8 mouse cellular contexts compared by ENCODE assay signal in the genomic region with DNA sequence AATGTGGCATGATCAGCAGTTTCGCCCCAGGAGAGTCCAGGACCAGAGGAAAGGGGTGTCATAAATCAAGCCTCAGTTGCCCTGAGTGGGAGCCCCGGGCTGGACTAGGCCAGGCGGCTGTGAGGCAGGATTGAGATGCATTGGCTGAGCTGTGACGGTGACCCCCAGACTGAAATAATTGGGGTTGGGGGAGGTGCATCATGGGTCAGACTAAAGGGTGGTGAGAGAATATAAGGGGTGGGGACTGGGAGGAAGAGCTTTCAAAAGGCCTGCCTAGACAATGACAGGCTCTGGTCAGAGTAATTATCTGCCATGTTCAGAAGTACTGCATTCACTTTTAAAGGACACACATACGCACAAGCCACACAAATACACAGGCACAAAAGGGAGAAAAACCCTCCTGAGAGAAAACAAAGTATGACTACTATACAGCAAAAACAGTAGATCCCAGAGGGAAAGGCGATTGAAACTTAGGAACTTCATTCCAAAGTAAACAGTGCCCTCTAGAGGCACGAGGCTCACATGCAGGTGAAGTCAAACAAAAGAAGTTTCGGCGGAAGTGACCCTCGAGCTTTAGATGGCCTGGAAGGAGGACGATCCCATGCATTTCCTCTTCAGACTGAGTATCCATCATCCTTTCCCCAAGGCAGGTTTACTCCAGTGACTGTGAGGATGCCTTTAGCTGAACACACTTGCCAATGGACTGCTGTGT.
DNase-seq lines count a peak whose midpoint lies in the region; ATAC-seq and TF ChIP-seq lines count a peak whose summit lies in the region.

No protein-coding gene starts in this region.

- H3K4me2 ChIP-seq in intestine, embryonic 14.5 days (ENCODE audit: low read length), result no peak overlapping the region
- no peak overlapping the region; the same call in none of the 2 replicates for H3K4me2 ChIP-seq in limb, embryonic 11.5 days (ENCODE audit: low read depth, severe bottlenecking)
- H3K4me2 ChIP-seq in midbrain, embryonic 14.5 days (ENCODE audit: low read length), result peak overlapping the region; percentile 26; the same call in 1 of the 2 replicates

- no peak for TF ChIP-seq CTCF in thymus, adult 2 months (IDR thresholded peaks at IDR 0.05; ENCODE audit: borderline replicate concordance, control insufficient read depth, extremely low read depth, insufficient read depth, low read length, poor library complexity)

- 35% methylated on average over 11 of the region's 11 CpGs for WGBS in thymus, adult 2 months
- WGBS in intestine, embryonic 14.5 days, result 15% methylated on average over 11 of the region's 11 CpGs
- 6% methylated on average over 11 of the region's 11 CpGs for WGBS in limb, embryonic 11.5 days
- WGBS in midbrain, embryonic 14.5 days, result 20% methylated on average over 11 of the region's 11 CpGs

- no peak for TF ChIP-seq POLR2A in thymus, adult 2 months (IDR thresholded peaks at IDR 0.05; ENCODE audit: control insufficient read depth, extremely low read depth, insufficient read depth, low read length, poor library complexity)

- H3K9ac ChIP-seq in intestine, embryonic 14.5 days (ENCODE audit: low read length), result no peak overlapping the region
- H3K9ac ChIP-seq in limb, embryonic 11.5 days (ENCODE audit: low read length), result peak overlapping the region; percentile 30; the same call in 1 of the 2 replicates
- no peak overlapping the region for H3K9ac ChIP-seq in midbrain, embryonic 14.5 days (replicated peaks; ENCODE audit: low read length)

- H3K27me3 ChIP-seq in thymus, adult 2 months (ENCODE audit: control insufficient read depth, insufficient read depth, low read length), result no peaks in the 10 kb centered on the region
- no peaks in the 10 kb centered on the region for H3K27me3 ChIP-seq in intestine, embryonic 14.5 days (replicated peaks; ENCODE audit: control insufficient read depth, insufficient read depth, low read length)
- H3K27me3 ChIP-seq in limb, embryonic 11.5 days (ENCODE audit: control insufficient read depth, insufficient read depth, low read length), result no peaks in the 10 kb centered on the region
- no peaks in the 10 kb centered on the region for H3K27me3 ChIP-seq in midbrain, embryonic 14.5 days (ENCODE audit: control insufficient read depth, insufficient read depth, low read length)

- peak; percentile 77 for ATAC-seq in intestine, embryonic 14.5 days (replicated peaks; ENCODE audit: low FRiP score, low TSS enrichment, low read depth)
- ATAC-seq in limb, embryonic 11.5 days (ENCODE audit: insufficient number of reproducible peaks, low FRiP score, low TSS enrichment, low read depth), result peak; percentile 72; the same call in 1 of the 2 replicates
- peak; percentile 55; the same call in 1 of the 2 replicates for ATAC-seq in midbrain, embryonic 14.5 days (ENCODE audit: low FRiP score, low TSS enrichment)

- DNase-seq in thymus, adult 2 months, result peak; percentile 7
- no peak for DNase-seq in thymus, postnatal 36 days
- DNase-seq in cerebellum, postnatal 10 days, result peak; percentile 79 to 86
- peak; percentile 53 for DNase-seq in gastrocnemius, postnatal 10 days
- peak; percentile 82 for DNase-seq in intestine, embryonic 14.5 days (ENCODE audit: low spot score)
- peak; percentile 81 for DNase-seq in limb, embryonic 11.5 days (ENCODE audit: low spot score)
- DNase-seq in midbrain, embryonic 14.5 days, result peak; percentile 94
- peak; percentile 72 for DNase-seq in testis, postnatal 10 days (ENCODE audit: low spot score)

- no peaks in the 10 kb centered on the region for H3K4me1 ChIP-seq in thymus, adult 2 months (replicated peaks; ENCODE audit: control insufficient read depth, insufficient read depth, low read length)
- H3K4me1 ChIP-seq in intestine, embryonic 14.5 days (replicated peaks; ENCODE audit: control insufficient read depth, insufficient read depth, low read length), result no peaks in the 10 kb centered on the region
- H3K4me1 ChIP-seq in limb, embryonic 11.5 days (ENCODE audit: control insufficient read depth, insufficient read depth, low read length), result peaks cover 6% of the 10 kb centered on the region; the same call in 1 of the 2 replicates
- 0 out of 2 replicates have a peak, but pooled peaks cover 7% of the 10 kb centered on the region for H3K4me1 ChIP-seq in midbrain, embryonic 14.5 days (ENCODE audit: control insufficient read depth, insufficient read depth, low read length)

- no peak overlapping the region for H3K4me3 ChIP-seq in thymus, adult 2 months (ENCODE audit: control insufficient read depth, insufficient read depth, low read length)
- no peak overlapping the region for H3K4me3 ChIP-seq in intestine, embryonic 14.5 days (ENCODE audit: low read depth, low read length)
- H3K4me3 ChIP-seq in limb, embryonic 11.5 days (ENCODE audit: low read depth, low read length), result no peak overlapping the region
- H3K4me3 ChIP-seq in midbrain, embryonic 14.5 days (replicated peaks; ENCODE audit: low read depth, low read length), result no peak overlapping the region

- H3K9me3 ChIP-seq in intestine, embryonic 14.5 days (ENCODE audit: control insufficient read depth, low read length), result no peaks in the 10 kb centered on the region
- no peaks in the 10 kb centered on the region for H3K9me3 ChIP-seq in limb, embryonic 11.5 days (ENCODE audit: control insufficient read depth, low read length)
- no peaks in the 10 kb centered on the region for H3K9me3 ChIP-seq in midbrain, embryonic 14.5 days (ENCODE audit: control insufficient read depth, low read length)

- no peak overlapping the region for H3K27ac ChIP-seq in thymus, adult 2 months (ENCODE audit: control insufficient read depth, insufficient read depth, low read length)
- H3K27ac ChIP-seq in intestine, embryonic 14.5 days (ENCODE audit: low read depth), result no peak overlapping the region
- H3K27ac ChIP-seq in limb, embryonic 11.5 days (replicated peaks; ENCODE audit: low read depth, low read length), result no peak overlapping the region
- no peak overlapping the region for H3K27ac ChIP-seq in midbrain, embryonic 14.5 days (replicated peaks; ENCODE audit: low read depth, low read length)

- H3K36me3 ChIP-seq in thymus, adult 2 months (ENCODE audit: control insufficient read depth, insufficient read depth, low read length), result no peaks in the 10 kb centered on the region
- no peaks in the 10 kb centered on the region for H3K36me3 ChIP-seq in intestine, embryonic 14.5 days (ENCODE audit: control insufficient read depth, insufficient read depth, low read length)
- H3K36me3 ChIP-seq in limb, embryonic 11.5 days (ENCODE audit: control insufficient read depth, insufficient read depth, low read length), result no peaks in the 10 kb centered on the region
- no peaks in the 10 kb centered on the region for H3K36me3 ChIP-seq in midbrain, embryonic 14.5 days (ENCODE audit: control insufficient read depth, insufficient read depth, low read length)

Comparison
In these comparisons a context has a peak if more than half of its experiments do, and no peak if none do; other contexts are left out.
1. DNase-seq: peak in thymus, adult 2 months (single experiment), cerebellum, postnatal 10 days (2 of 2), gastrocnemius, postnatal 10 days (single experiment), intestine, embryonic 14.5 days (single experiment), limb, embryonic 11.5 days (single experiment), midbrain, embryonic 14.5 days (single experiment) and testis, postnatal 10 days (single experiment); none in thymus, postnatal 36 days (0 of 2).
2. Peak in every context shown above with its lines, with median percentiles within 50 percentile points of each other: ATAC-seq.